Mouse (Mus musculus) cortical plate, adult 2 months (tissue): ENCODE results near the gene Ankrd55. TPM values are rescaled to one million over a fixed set of nuclear protein-coding genes. Genes with fewer than 3 reads are reported as not detected.

Experiments
- H3K27ac ChIP-seq: fragments of 200-500 bp; 2 replicates; pipeline ENCODE4 v1.5.1; 2012; ENCODE audit warnings: low read length, control low read depth, inconsistent platforms; ENCODE audit not compliant: insufficient read depth
- H3K4me1 ChIP-seq: fragments of 200-500 bp; 2 replicates; pipeline ENCODE4 v1.6.1; 2011; ENCODE audit warnings: low read length; ENCODE audit not compliant: control insufficient read depth, insufficient read depth
- H3K4me3 ChIP-seq: fragments of 200-500 bp; 2 replicates; pipeline ENCODE4 v1.5.1; 2011; ENCODE audit warnings: mild to moderate bottlenecking, low read length, control low read depth; ENCODE audit not compliant: insufficient read depth
- CTCF ChIP-seq: fragments of 200-500 bp; IDR thresholded peaks from 2 replicates; pipeline ENCODE4 v1.5.1; 2011; ENCODE audit warnings: mild to moderate bottlenecking, control low read depth, low read length; ENCODE audit not compliant: insufficient read depth; ENCODE audit errors: extremely low read depth
- POLR2A ChIP-seq: fragments of 200-500 bp; IDR thresholded peaks from 2 replicates; pipeline ENCODE4 v1.6.1; 2011; ENCODE audit warnings: mild to moderate bottlenecking, low read length, control low read depth; ENCODE audit not compliant: insufficient read depth; ENCODE audit errors: extremely low read depth
- polyA plus RNA-seq: library from polyadenylated mRNA; depleted of rRNA; stranded (reverse); fragments of >200 nt; gene quantifications from 2 replicates; pipeline ENCODE4 v1.2.3, GENCODE M21; 2012

Ankrd55 gene
- polyA plus RNA-seq, 1 experiment, result 2.6 TPM

DNA sequence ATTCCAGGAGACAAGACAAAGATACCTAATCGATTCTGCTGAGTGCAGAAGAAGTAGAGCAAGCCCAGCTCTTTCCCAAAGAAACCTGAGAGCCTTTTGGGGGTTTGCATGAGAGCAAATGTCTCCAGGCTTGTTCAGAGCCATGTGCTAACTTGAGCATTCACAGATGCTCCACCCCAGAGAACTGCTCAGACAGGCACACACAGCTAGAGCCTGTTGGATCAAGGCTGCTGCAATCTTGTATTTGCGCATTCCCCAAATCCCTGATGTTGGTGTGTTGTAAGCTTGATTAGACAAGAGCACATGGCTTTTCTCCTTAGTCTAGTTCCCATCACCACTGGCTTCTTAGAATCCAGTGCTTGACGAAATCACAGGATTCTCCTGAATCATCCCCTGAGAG is 94.7 kb downstream of the Ankrd55 start:
- no peak overlapping the region for H3K4me3 ChIP-seq
- no peaks in the 10 kb centered on the region for H3K4me1 ChIP-seq
- H3K27ac ChIP-seq, result no peak overlapping the region
- TF ChIP-seq CTCF (no peak), POLR2A (no peak)

DNA sequence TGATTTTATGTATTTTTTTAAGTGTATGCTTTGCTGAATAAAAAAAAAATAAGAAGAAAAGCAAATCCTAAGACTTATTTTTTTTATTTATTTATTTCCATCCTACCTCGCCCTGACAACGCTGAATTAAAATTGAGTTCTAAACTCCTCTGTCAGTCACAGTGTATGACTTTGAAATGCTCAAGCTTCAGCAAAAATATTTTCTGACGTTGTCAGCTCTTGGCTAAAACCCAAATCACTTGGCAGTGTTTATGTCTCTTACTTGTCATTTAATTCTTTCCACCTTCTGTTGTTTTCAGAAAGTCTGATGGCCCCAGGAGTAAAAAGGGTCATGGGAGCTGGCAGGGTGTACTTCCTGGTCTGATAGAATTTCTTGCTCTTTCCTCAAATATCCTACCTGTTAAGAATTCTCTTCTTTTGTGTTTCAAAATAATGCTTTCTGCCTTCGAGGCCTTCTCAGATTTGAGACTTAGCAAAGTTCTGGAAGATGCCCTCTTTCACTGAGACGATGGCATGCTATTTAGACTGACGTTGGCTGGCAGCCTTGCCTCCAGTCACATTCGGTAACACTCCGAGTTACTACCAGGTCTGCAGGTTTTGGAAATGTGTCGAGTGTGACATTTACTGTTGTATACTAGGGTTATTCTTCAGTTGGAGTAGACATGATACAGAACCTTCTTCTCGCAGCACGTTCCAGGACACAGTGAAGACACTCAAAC is 95.8 kb downstream of the Ankrd55 start:
- Histone ChIP-seq H3K27ac (no peak overlapping the region), H3K4me3 (no peak overlapping the region), H3K4me1 (no peaks in the 10 kb centered on the region)
- TF ChIP-seq CTCF, result no peak
- no peak for TF ChIP-seq POLR2A

DNA sequence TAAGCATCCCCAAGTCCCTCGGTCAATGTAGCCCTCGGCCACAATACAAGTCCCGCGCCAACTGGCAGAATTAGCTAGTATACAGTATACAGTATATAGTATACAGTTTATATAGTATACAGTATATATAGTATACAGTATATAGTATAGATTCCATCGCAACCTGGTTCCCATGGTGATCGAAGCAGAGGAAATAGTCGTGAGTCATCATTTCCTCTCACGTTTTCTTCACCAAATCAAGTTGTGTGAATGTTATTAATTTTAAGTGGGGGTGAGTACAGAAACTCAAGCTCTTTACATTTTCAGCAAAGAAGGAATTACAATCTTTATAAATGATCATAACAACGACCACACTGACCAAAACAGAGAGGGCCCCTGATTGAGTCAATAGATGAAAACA is 96.8 kb downstream of the Ankrd55 start:
- H3K4me1 ChIP-seq, result no peaks in the 10 kb centered on the region
- TF ChIP-seq CTCF (no peak), POLR2A (no peak)
- no peak overlapping the region for H3K27ac ChIP-seq
- no peak overlapping the region for H3K4me3 ChIP-seq

DNA sequence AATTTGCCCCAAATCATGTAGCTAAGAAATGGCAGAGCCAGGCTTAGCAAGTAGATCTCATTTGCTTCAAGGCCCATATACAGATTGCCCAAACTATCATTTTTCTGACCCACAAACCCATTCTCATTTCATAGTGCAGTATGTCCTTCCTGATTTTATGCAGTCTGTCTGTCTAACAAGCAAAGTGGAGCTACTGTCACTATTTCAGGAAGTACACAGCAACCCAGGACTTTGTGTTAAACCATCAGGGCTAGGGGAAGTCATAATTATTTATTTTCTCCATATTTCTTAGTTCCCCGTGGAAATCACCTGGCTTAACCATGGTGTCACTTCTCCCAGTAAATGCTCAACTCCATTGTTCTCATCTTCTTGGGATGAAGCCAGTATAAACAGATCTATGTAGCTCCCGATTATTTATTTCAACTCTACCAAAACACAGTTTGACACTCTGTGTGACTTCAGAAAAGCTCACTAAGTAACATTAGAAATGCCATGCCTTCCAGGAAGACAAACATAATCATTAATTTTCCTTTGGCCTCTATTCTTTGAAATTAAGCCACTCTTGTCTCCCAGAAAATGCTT is 98.3 kb downstream of the Ankrd55 start:
- H3K4me1 ChIP-seq, result no peaks in the 10 kb centered on the region
- no peak overlapping the region for H3K27ac ChIP-seq
- TF ChIP-seq POLR2A, result no peak
- TF ChIP-seq CTCF, result no peak
- no peak overlapping the region for H3K4me3 ChIP-seq

DNA sequence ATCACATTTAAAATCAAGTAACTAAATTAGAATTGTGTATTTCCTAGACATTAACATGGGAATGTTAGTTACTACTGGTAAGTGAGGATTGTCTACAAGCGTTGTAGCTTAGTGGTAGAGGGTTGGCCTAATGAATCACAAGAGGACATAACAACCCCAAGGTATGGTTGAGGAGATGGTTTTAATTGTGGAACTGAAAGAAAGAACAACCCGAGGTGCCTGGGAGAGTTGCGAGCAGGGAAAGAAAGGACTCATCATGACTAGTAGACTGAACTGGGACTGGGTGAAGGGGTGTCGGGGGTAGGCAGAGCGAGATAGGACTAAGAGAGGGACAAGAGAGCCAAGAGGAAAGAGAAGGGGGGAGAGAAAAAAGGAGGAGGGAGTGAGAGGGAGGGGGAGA is 99.0 kb downstream of the Ankrd55 start:
- no peaks in the 10 kb centered on the region for H3K4me1 ChIP-seq
- no peak overlapping the region for H3K27ac ChIP-seq
- no peak overlapping the region for H3K4me3 ChIP-seq
- TF ChIP-seq POLR2A (no peak), CTCF (no peak)

DNA sequence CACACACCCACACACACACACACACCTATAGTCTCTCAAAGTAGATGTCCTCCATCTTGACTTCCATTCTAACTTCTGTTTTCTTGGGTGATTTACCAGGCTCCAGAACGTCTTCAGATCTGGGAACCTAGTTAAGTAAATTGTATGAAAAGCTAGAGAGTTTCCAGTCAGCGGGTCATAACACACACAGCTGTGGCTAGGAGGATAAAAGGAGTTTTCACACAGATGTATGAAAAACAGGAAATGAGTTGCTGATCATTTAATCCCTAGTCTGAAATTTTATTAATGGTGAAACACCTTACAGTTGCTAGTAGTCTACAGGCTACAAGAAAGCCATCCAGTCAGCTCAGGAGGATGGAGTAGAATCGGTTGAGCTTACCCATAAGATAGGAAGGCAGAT is 99.9 kb downstream of the Ankrd55 start:
- no peak for TF ChIP-seq POLR2A
- TF ChIP-seq CTCF, result no peak
- no peak overlapping the region for H3K4me3 ChIP-seq
- no peaks in the 10 kb centered on the region for H3K4me1 ChIP-seq

DNA sequence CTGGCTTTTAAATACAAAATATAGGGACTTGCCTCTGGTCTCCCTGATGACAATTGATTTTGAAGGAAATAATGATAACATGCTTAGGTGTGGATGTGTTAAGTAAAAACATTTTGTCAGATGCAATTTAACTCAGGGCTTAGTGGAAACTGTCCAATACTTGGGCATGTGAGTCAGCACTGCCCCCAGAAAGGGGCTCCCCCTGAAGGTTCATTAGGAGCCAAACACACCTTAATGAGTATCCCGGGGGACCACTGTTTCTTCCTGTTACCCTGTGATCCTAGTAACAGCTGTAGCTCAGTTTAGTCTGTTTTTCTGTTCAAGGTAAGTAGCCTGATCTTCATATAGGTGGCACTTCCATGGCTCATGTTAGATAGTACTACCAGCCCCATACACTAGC is 102.0 kb downstream of the Ankrd55 start:
- no peak overlapping the region for H3K27ac ChIP-seq
- no peak overlapping the region for H3K4me3 ChIP-seq
- H3K4me1 ChIP-seq, result no peaks in the 10 kb centered on the region
- TF ChIP-seq CTCF, result no peak
- no peak for TF ChIP-seq POLR2A

More for the DNA sequence above, 99.9 kb downstream of the Ankrd55 start:
- H3K27ac ChIP-seq, result no peak overlapping the region

DNA sequence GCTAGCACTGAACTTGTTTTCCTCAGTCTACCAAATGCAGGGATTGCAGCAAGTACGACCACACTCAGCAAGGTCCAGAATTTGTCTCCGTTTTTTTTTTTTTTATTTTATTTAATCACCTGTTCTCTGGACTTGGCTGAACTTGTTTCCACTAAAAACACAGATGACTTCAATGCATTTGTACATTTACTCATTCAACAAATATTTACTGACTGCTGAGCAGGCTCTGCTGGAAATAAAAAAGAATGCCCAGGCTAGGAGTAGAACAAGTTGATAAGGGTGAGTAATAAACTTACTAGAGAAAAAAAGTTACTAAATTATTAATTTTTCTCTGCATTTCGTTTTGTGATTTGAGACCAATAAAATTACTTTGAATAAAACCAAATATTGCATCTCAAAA is 103.1 kb downstream of the Ankrd55 start:
- TF ChIP-seq CTCF (no peak), POLR2A (no peak)
- no peak overlapping the region for H3K4me3 ChIP-seq
- no peak overlapping the region for H3K27ac ChIP-seq
- H3K4me1 ChIP-seq, result no peaks in the 10 kb centered on the region

DNA sequence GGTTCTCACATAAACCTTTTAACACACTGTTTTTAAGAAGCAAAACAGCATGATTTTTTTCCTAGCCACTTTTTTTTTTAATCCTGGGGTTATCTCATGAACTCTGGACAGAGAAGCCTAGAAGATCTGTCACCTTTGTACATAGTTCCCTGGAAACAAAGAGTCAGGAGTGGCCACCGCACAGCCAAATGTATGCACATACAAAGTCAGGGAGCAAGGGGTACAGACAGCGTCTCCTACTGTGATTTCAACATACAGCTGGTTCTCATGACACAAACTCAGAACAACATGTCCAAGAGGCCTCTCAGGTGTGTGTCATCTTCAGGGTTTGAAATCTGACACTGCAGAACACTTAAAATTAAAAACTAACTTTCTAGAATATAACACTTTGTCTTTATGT is 105.1 kb downstream of the Ankrd55 start:
- no peak overlapping the region for H3K27ac ChIP-seq
- TF ChIP-seq CTCF (no peak), POLR2A (no peak)
- no peak overlapping the region for H3K4me3 ChIP-seq
- no peaks in the 10 kb centered on the region for H3K4me1 ChIP-seq

DNA sequence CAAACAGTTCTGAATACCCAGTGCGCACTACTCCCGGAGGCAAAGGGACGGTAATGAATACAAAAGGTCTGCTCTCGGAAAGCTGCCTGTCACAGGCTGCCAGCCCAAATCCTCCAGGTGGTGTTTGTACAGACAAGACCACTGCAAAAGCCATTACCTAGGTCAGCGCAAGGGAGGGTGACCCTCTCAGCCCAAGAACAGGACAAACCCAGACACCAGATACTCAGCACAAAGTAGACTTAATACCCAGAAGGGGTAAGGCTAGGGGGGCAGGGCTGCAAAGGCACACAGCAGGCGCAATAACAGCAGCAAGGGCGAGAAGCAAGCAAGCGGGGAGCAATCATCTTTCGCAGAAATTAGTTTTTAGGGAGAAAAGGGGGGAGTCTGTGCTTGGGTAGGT is 106.0 kb downstream of the Ankrd55 start:
- H3K4me3 ChIP-seq, result no peak overlapping the region
- H3K27ac ChIP-seq, result no peak overlapping the region
- H3K4me1 ChIP-seq, result no peaks in the 10 kb centered on the region
- TF ChIP-seq CTCF, result no peak
- no peak for TF ChIP-seq POLR2A
